Mouse (Mus musculus): ENCODE results near the gene Get4.

- TF ChIP-seq CTCF (conservative IDR thresholded peaks at IDR 0.05 in 1 of 2, IDR thresholded peaks at IDR 0.05 in 1 of 2; ENCODE audit: low read depth in 2 of 2, low read length in 2 of 2) (no peak), E2F4 (IDR thresholded peaks at IDR 0.05; ENCODE audit: insufficient replicate concordance, low read depth, low read length) (no peak), POLR2A (IDR thresholded peaks at IDR 0.05; ENCODE audit: low read depth, low read length) (no peak), MAFK (IDR thresholded peaks at IDR 0.05; ENCODE audit: insufficient replicate concordance, low read length) (no peak), RAD21 (IDR thresholded peaks at IDR 0.05; ENCODE audit: low read depth, low read length) (no peak), MXI1 (IDR thresholded peaks at IDR 0.05; ENCODE audit: low read depth, low read length) (no peak), GABPA (IDR thresholded peaks at IDR 0.05; ENCODE audit: insufficient replicate concordance, low read depth, low read length) (no peak), ZNF384 (IDR thresholded peaks at IDR 0.05; ENCODE audit: low read depth, low read length) (no peak)
These were observed 35.7 kb downstream of the Get4 start for GRCm38 (mm10) chr5:139287787-139288186.
